Mouse (Mus musculus) stomach, postnatal 0 days (tissue): ENCODE measurements around the gene Dcaf6. TPM values are rescaled to one million over a fixed set of nuclear protein-coding genes. Genes with fewer than 3 reads are reported as not detected.

Experiments used
- ATAC-seq: fragments of 200-750 bp; cut with Nextera tagmentation; 2 replicates; pipeline ENCODE4 v1.8.0; 2017; ENCODE audit not compliant: low FRiP score, low TSS enrichment
- DNase-seq: peaks from one replicate; pipeline ENCODE4 v3.0.0-alpha.2; 2016; ENCODE audit warnings: low spot score
- H3K27ac ChIP-seq: fragments of 300-500 bp; sonication (generic); replicated peaks from 2 replicates; pipeline ENCODE4 v1.5.1; 2014; ENCODE audit warnings: mild to moderate bottlenecking, control low read depth
- H3K27me3 ChIP-seq: fragments of 300-500 bp; sonication (generic); 2 replicates; pipeline ENCODE4 v1.6.1; 2014; ENCODE audit warnings: low read length; ENCODE audit not compliant: control insufficient read depth, insufficient read depth
- H3K36me3 ChIP-seq: fragments of 300-500 bp; sonication (generic); 2 replicates; pipeline ENCODE4 v1.6.1; 2014; ENCODE audit warnings: low read length, mixed read lengths; ENCODE audit not compliant: control insufficient read depth, insufficient read depth
- H3K4me1 ChIP-seq: fragments of 300-500 bp; sonication (generic); replicated peaks from 2 replicates; pipeline ENCODE4 v1.6.1; 2014; ENCODE audit warnings: antibody characterized with exemption; ENCODE audit not compliant: control insufficient read depth, insufficient read depth
- H3K4me2 ChIP-seq: fragments of 300-500 bp; sonication (generic); replicated peaks from 2 replicates; pipeline ENCODE4 v1.6.1; 2014; ENCODE audit warnings: low read depth, mild to moderate bottlenecking, control low read depth, moderate library complexity
- H3K4me3 ChIP-seq: fragments of 300-500 bp; sonication (generic); 2 replicates; pipeline ENCODE4 v1.5.1; 2014; ENCODE audit warnings: low read depth, low read length, control low read depth
- H3K9ac ChIP-seq: fragments of 300-500 bp; sonication (generic); 2 replicates; pipeline ENCODE4 v1.6.1; 2014; ENCODE audit warnings: mild to moderate bottlenecking, low read length, control low read depth, mixed read lengths
- H3K9me3 ChIP-seq: fragments of 300-500 bp; sonication (generic); 2 replicates; pipeline ENCODE4 v1.6.1; 2016; ENCODE audit warnings: low read length; ENCODE audit not compliant: control insufficient read depth
- CTCF ChIP-seq: IDR thresholded peaks from 2 replicates; pipeline ENCODE4 v1.5.1; 2016; ENCODE audit warnings: antibody characterized with exemption, low read depth, mild to moderate bottlenecking, moderate library complexity
- EP300 ChIP-seq: optimal IDR thresholded peaks from 2 replicates; pipeline ENCODE3; 2016; ENCODE audit warnings: antibody characterized with exemption
- WGBS: fragments of 180-500 bp; shearing (Covaris S2); extraction: QIAGEN DNeasy Blood & Tissue Kit; methylation state at CpG from one replicate; pipeline ENCODE4 v1.1.7; 2014; 5-methylcytosine and 5-hydroxymethylcytosine counted together
- polyA plus RNA-seq: library from polyadenylated mRNA; unstranded; fragments of >200 nt; fragmentation: Nextera tagmentation; extraction: Ambion mirVana; gene quantifications from 2 replicates; pipeline ENCODE4 v1.2.1, GENCODE M21; 2015

Gene Dcaf6
- polyA plus RNA-seq, 1 experiment from 2014 or later = 9.6 TPM

- no peak for DNase-seq
- Histone ChIP-seq H3K27me3 (no peaks in the 10 kb centered on the region), H3K9me3 (no peaks in the 10 kb centered on the region), H3K27ac (no peak within 1 kb of the TSS), H3K36me3 (no peaks in the 10 kb centered on the region), H3K4me2 (no peak within 1 kb of the TSS), H3K4me1 (no peaks in the 10 kb centered on the region), H3K9ac (no peak within 1 kb of the TSS), H3K4me3 (no peak within 1 kb of the TSS)
- WGBS = 91% methylated on average over 1 of the region's 1 CpGs
- no peak for ATAC-seq
- TF ChIP-seq EP300 (no peak), CTCF (no peak)
Measured at GRCm38 (mm10) chr1:165295489-165295888, 164.8 kb downstream of the Dcaf6 start, which contains the start of gene Gpr161. Gpr161 (plus strand) TSS chr1:165295789.

DNA sequence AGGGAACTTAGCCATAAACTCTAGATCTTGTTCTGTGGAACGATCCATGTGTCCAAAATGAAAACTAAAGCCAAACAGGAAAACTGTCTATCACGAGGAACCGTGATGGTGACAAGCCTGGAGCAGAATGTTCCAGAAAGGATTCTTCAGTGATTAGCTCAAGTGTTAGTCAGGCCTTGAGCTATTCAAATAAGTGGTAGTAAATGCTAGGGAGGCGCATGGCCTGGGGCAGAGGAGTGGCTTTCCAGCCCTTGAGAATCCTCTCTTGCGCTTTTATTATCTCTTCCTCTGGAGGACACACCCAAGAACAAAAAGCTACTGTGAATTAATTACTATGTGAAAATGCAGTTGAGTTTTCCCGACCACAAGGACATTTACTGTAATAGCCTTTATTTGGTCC is 168.7 kb downstream of the Dcaf6 start:
- Histone ChIP-seq H3K36me3 (no peaks in the 10 kb centered on the region), H3K27ac (no peak overlapping the region), H3K9me3 (no peaks in the 10 kb centered on the region), H3K27me3 (no peaks in the 10 kb centered on the region), H3K4me3 (no peak overlapping the region), H3K4me1 (no peaks in the 10 kb centered on the region), H3K9ac (no peak overlapping the region), H3K4me2 (no peak overlapping the region)
- DNase-seq (no peak), ATAC-seq (no peak)
- 75% methylated on average over 6 of the region's 6 CpGs for WGBS
- no peak for TF ChIP-seq CTCF
- TF ChIP-seq EP300 = no peak

DNA sequence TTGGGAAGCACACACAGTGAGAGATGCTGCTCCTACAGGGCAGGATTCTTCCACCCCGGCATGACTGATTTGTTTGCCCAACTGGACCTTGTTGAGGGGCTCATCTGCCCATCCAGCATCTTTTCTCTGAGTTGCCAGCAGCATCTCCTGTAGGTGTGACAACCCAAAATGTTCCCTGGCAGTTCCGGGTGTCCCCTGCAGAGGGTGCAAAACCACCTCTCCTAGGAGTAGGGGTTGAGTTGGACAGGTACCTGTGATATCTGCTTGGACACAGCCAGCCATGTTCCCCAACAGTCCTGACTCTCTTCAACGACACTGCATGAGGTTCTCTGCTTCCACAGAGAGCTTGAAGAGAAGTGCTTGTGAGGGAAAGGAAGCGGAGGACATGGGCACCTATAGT is 170.4 kb downstream of the Dcaf6 start:
- no peak for ATAC-seq

GRCm38 (mm10) chr1:165288165-165288564 is 172.1 kb downstream of the Dcaf6 start:
- Histone ChIP-seq H3K4me1 (no peaks in the 10 kb centered on the region), H3K27me3 (no peaks in the 10 kb centered on the region), H3K27ac (no peak overlapping the region), H3K4me2 (no peak overlapping the region), H3K9me3 (no peaks in the 10 kb centered on the region), H3K9ac (no peak overlapping the region), H3K36me3 (no peaks in the 10 kb centered on the region), H3K4me3 (no peak overlapping the region)
- TF ChIP-seq EP300 = no peak
- no peak for TF ChIP-seq CTCF
- ATAC-seq = no peak; the same call in 1 of the 2 replicates
- WGBS = 92% methylated on average over 9 of the region's 9 CpGs
- DNase-seq = no peak

More for the DNA sequence above, 170.4 kb downstream of the Dcaf6 start:
- WGBS = 83% methylated on average over 4 of the region's 4 CpGs
- peak; percentile 62 for DNase-seq
- H3K9me3 ChIP-seq = no peaks in the 10 kb centered on the region
- no peaks in the 10 kb centered on the region for H3K36me3 ChIP-seq
- H3K4me2 ChIP-seq = no peak overlapping the region
- no peak overlapping the region for H3K4me3 ChIP-seq
- no peak overlapping the region for H3K9ac ChIP-seq
- no peak for TF ChIP-seq EP300
- TF ChIP-seq CTCF = peak; percentile 65
- no peak overlapping the region for H3K27ac ChIP-seq
- no peaks in the 10 kb centered on the region for H3K27me3 ChIP-seq
- H3K4me1 ChIP-seq = no peaks in the 10 kb centered on the region

- Histone ChIP-seq H3K9me3 (no peaks in the 10 kb centered on the region), H3K27ac (no peak overlapping the region), H3K9ac (no peak overlapping the region), H3K4me1 (no peaks in the 10 kb centered on the region), H3K27me3 (no peaks in the 10 kb centered on the region), H3K4me3 (no peak overlapping the region), H3K36me3 (no peaks in the 10 kb centered on the region), H3K4me2 (no peak overlapping the region)
- no peak for DNase-seq
- WGBS = 60% methylated on average over 7 of the region's 7 CpGs
- no peak for ATAC-seq
- TF ChIP-seq EP300 (no peak), CTCF (no peak)
Measured at GRCm38 (mm10) chr1:165284096-165284495, 176.2 kb downstream of the Dcaf6 start.

DNA sequence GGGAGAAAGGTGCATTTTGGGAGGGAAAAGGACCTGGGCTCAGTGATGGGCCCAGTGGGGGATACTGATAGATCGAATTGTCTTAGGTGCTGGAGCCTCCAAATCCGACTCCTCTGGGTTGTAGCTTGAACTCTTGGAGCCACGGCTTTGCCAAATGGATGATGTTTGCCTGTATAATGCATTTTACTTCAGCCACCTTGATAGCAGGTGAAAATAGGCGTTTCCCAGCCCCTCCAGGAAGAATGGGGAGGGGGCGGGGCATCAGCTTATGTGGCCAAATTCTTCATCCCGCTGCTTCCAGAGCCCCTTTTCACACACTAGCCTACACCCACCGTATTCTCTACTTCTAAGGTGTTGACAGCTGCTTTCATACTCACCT is 177.3 kb downstream of the Dcaf6 start:
- 22% methylated on average over 7 of the region's 7 CpGs for WGBS
- H3K9me3 ChIP-seq = no peaks in the 10 kb centered on the region
- H3K27me3 ChIP-seq = no peaks in the 10 kb centered on the region
- peak overlapping the region; percentile 70 for H3K4me3 ChIP-seq
- no peak overlapping the region for H3K27ac ChIP-seq
- H3K4me2 ChIP-seq = peak overlapping the region; percentile 94
- DNase-seq (no peak), ATAC-seq (no peak)
- H3K9ac ChIP-seq = peak overlapping the region; percentile 84; the same call in 1 of the 2 replicates
- no peak for TF ChIP-seq CTCF
- TF ChIP-seq EP300 = no peak
- no peaks in the 10 kb centered on the region for H3K36me3 ChIP-seq
- H3K4me1 ChIP-seq = no peaks in the 10 kb centered on the region
